Mouse (Mus musculus) embryo, embryonic 11 days (tissue): ENCODE measurements around the gene Farsb.

ENCODE experiments used
- DNase-seq: peaks from one replicate; pipeline ENCODE4 v3.0.0-alpha.2; 2015

Gene Farsb

GRCm38 (mm10) chr1:78417154-78417911 is 71.4 kb downstream of the Farsb start:
- DNase-seq, result no peak

- no peak for DNase-seq
Observed at GRCm38 (mm10) chr1:78414421-78414820, 74.3 kb downstream of the Farsb start.

- peak; percentile 37 for DNase-seq
Observed at GRCm38 (mm10) chr1:78412668-78413067, 76.0 kb downstream of the Farsb start.

GRCm38 (mm10) chr1:78409396-78409795 is 79.3 kb downstream of the Farsb start:
- DNase-seq, result no peak

- DNase-seq, result no peak
Observed at GRCm38 (mm10) chr1:78401413-78401812, 87.3 kb downstream of the Farsb start.

- DNase-seq, result no peak
Observed at GRCm38 (mm10) chr1:78399755-78400154, 88.9 kb downstream of the Farsb start.

GRCm38 (mm10) chr1:78396320-78396913 is 92.3 kb downstream of the Farsb start:
- no peak for DNase-seq

GRCm38 (mm10) chr1:78395737-78396136 is 93.0 kb downstream of the Farsb start:
- DNase-seq, result peak; percentile 53

GRCm38 (mm10) chr1:78395191-78395735 is 93.4 kb downstream of the Farsb start:
- no peak for DNase-seq

- no peak for DNase-seq
Observed at GRCm38 (mm10) chr1:78388848-78389247, 99.8 kb downstream of the Farsb start.

GRCm38 (mm10) chr1:78387854-78388253 is 100.8 kb downstream of the Farsb start:
- DNase-seq, result no peak

- no peak for DNase-seq
Observed at GRCm38 (mm10) chr1:78380950-78381349, 107.7 kb downstream of the Farsb start.

GRCm38 (mm10) chr1:78375058-78375457 is 113.6 kb downstream of the Farsb start:
- no peak for DNase-seq

GRCm38 (mm10) chr1:78373836-78374235 is 114.9 kb downstream of the Farsb start:
- DNase-seq, result no peak

GRCm38 (mm10) chr1:78372316-78372715 is 116.4 kb downstream of the Farsb start:
- no peak for DNase-seq

GRCm38 (mm10) chr1:78371569-78372236 is 117.0 kb downstream of the Farsb start:
- DNase-seq, result no peak

- no peak for DNase-seq
Observed at GRCm38 (mm10) chr1:78370121-78370520, 118.6 kb downstream of the Farsb start.
